Mouse (Mus musculus) natural killer cell, adult 2 months (primary cell): ENCODE measurements around the gene Ankrd60.

Experiments
- DNase-seq, 2 experiments: peaks; one replicate each; pipeline ENCODE4 v3.0.0; 2022; ENCODE audit warnings: low spot score in 2 of 2

Ankrd60 gene

DNA sequence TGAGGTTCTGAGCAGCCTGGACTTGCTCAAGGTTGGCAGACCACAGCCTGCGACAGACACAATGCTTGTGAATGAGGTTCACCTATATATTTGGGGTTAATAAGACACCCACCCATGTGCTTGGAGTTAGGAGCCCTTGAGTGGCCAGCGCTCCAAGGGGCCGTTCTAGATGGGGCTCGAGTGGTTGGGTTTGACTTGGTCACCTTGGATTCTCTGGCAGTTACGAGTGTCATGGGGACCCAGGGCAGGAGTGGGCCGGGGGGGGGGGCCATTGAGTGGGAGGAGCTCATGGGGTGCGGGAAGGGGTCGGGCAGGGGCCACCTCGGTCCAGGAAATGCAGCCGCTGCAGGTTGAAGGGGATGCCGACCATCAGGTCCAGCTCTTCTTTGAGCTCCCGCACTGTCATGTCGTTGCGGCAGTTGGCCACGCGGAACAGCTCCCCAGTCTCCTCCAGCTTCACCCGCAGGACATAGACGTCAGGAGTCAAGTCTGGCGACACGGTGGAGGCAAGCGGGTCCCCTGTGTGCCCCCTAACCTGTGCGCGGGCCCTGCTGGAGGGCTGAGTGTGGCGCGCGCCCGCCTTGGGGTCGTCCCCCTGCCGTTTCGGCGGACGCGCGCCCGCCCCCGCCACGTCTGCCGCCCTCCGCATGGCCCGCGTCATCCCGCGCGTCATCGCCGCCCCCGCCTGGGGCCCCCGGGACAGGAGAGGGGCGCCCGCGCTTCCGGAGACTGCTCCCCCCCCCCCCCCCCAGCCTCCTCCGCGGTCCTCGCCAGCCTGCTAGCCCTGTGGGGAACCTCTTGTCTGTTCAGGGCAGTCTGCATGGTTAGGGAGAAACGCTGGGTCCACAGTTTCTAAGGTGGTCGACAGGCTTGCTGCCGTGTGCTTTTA, at the start of gene Ankrd60:
Gene Ankrd60 (minus strand): TSS at position 697 of the 889 bp plus-strand sequence.
- peak; percentile 68 to 84 for DNase-seq

DNA sequence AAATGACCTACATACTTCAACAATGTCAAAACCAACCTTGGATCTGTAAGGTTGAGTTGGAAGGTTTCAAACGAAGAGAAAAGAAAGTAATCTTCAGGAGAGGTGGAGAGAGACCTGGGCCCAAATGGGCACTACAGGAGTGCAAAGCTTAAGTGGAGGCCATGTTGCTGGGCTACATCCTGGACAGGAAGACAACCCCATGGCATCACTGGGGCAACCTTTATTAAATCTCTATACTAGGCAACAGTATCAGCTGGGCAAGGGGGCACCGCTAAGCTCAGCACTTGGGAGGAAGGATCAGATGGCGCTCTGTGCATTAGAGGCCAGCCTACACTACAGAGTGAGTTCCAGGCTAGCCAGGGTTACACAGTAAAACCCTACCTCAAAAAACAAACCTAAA, 47.6 kb upstream of the Ankrd60 start:
- DNase-seq = no peak

GRCm38 (mm10) chr2:173624667-173625066, 46.5 kb upstream of the Ankrd60 start:
- DNase-seq = no peak

DNA sequence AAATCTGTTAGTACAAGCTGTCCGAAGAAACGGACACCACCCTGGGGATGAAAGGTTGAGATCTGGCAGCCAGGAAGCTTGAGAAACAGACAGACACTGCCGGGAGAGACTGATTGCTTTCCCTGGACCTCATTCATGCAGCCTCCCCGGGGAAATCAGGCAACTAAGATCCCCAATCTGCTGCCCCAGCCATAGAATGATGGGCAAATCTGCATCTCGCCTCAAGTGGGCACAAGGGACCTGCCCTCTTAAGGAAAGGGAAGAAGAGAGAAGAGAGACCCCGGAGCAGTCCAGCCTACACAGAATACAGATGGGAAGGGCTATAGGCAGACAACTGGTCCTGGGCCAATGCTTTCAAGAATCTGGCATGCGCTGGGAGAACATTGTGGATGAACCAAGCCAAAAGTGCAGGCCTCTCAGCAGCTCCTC, 44.0 kb upstream of the Ankrd60 start:
- no peak for DNase-seq

DNA sequence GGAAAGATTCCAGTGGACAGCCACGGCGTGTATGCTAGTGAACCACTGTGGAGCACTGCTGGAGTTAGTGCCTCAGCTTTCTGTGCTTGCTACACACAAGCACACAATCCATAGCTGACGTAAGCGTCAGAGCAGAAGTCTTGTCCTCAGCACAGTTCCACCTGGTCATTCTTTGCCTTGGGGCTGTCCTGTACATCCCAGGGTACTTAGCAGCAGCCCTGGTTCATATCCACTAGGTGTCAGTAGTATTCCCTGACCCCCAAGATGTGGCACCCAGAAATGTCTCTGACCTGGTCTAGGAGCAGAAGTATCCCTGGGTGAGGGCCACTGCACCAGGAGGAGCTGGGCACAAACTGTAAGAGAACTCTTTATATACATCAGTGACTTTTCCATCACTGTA, 42.5 kb upstream of the Ankrd60 start:
- no peak for DNase-seq

GRCm38 (mm10) chr2:173619132-173619531, 41.0 kb upstream of the Ankrd60 start:
- no peak for DNase-seq

DNA sequence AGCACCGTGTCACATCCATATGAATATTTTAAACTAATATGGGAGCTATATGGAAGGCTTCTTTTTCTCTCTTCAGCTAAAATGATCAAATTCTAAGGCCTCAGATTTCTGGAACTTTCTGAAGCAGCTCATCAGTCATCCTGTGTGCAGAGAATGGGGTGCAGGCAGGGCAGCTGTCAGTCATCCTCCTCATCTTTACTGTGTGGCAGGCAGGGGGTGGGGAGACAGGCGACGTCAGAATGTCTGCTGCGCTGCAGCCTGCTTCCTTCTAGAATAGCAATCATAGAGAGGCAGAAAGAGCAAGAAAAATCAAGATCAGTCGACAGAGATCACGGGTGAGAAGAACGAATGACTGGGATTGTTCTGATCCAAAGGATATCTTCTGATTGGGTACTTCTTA, 38.0 kb upstream of the Ankrd60 start:
- no peak for DNase-seq

GRCm38 (mm10) chr2:173615378-173616081, 37.4 kb upstream of the Ankrd60 start:
- no peak for DNase-seq

GRCm38 (mm10) chr2:173608020-173608958, 30.1 kb upstream of the Ankrd60 start:
- no peak for DNase-seq

DNA sequence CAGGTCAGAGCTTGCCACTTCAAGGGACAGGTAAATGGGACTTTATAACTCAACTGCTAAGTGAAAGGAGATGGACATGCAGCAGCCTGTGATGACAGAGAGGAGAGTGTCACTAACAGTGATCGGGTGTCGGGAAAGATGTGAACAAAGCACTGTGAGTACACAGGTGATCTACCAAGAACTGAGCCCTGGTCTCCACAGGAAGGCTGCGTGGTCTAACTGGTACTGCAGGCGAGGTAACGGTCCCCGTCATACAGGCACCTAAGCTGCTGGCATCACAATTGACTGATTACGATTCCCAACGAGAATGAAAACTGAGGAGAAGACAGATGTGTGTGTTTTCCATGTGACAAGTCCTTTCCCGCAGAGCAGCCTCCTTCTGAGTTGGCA, 28.2 kb upstream of the Ankrd60 start:
- DNase-seq = no peak

DNA sequence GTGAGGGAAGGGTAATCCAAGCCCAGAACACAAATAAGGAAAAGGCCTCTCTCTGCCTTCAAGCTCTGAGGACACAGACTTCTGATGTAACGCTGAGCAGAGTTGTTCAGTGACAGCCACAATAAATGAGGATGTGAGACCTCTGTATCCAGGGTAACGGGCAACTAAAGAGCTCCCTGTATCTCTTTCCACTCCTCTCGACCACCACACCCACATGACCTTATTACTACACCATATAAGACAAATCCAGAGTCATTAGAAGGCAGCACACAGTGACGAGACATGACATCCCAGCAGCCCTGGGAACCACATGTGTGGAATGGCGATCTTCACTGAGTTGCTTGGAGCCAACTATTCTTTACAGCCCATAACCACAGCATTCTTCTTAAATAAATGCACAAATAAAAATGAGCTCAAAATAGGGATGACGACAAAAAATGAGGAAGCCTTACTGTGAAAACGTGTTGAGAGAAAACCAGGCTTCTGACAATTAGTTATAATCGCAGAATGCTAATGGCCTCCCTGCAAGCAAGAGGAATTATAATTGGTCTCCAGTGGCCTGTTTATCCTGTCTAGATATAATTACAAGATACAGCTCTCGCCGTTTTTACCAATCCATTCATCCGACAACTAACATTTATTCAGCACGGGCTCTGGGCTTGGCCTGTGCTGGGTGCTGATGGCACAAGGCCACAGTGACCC, 27.7 kb upstream of the Ankrd60 start:
- DNase-seq = no peak

DNA sequence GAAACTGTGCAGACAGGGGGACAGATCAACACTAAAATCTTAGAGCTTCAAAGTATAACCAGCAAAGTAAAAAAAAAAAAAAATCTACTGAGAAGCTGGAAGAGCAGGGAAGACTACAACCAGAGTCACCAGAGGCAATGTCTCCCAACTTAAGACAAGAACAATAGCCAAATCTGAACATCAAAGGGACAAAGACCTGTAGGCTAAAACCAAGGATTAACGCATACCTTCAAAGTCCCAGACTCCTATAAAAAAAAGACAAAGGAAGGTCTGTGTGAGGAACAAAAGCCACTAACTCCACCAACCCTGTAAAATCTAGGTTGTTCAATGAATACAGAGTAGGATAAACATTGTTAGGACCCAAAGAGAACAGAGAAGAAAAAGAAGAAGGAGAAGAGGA, 23.7 kb upstream of the Ankrd60 start:
- DNase-seq = no peak

DNA sequence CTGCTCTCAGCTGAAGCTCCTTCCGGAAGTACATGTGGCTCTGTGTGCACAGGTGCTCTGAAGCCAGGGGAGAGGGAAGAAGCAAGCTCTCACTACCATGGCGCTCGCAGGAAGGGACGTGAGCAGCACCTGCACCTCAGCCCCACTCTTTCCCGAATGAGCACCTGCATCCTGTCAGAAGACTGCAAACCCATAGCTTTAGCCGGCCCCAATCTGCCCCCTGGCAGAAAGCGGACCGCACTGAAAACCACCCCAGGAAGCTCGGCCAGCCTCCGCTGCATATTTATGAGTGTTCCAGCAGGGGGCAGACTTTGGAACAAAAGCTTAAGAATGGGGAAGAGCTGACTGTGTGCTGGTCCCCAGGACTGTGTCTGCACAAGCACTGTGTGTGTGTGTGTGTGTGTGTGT, 17.2 kb upstream of the Ankrd60 start:
- peak in 1 of 2 experiments; percentile 21 for DNase-seq

- DNase-seq = no peak
Measured at GRCm38 (mm10) chr2:173594313-173595063, 16.3 kb upstream of the Ankrd60 start.

GRCm38 (mm10) chr2:173593841-173594240, 15.7 kb upstream of the Ankrd60 start:
- DNase-seq = no peak

DNA sequence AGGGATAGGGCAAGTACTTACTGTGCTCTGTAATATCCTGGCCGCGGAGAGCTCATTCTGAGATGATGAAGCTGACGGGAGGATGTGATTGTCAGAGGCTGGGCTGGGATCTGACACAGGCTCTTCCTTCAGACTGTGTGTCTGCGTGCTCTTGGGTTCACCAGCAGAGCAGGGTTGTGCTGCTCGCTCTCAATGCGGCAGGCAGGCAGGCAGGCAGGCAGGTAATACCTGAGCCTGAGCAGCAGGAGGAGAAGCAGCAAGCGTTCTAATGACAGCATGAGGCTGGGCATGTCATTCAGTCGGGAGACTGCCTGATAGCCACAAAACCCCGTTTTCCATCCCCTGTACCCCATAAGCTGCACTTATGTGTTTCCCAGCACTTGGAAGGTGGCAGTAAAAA, 14.6 kb upstream of the Ankrd60 start:
- DNase-seq = no peak

GRCm38 (mm10) chr2:173587411-173587810, 9.2 kb upstream of the Ankrd60 start:
- no peak for DNase-seq

DNA sequence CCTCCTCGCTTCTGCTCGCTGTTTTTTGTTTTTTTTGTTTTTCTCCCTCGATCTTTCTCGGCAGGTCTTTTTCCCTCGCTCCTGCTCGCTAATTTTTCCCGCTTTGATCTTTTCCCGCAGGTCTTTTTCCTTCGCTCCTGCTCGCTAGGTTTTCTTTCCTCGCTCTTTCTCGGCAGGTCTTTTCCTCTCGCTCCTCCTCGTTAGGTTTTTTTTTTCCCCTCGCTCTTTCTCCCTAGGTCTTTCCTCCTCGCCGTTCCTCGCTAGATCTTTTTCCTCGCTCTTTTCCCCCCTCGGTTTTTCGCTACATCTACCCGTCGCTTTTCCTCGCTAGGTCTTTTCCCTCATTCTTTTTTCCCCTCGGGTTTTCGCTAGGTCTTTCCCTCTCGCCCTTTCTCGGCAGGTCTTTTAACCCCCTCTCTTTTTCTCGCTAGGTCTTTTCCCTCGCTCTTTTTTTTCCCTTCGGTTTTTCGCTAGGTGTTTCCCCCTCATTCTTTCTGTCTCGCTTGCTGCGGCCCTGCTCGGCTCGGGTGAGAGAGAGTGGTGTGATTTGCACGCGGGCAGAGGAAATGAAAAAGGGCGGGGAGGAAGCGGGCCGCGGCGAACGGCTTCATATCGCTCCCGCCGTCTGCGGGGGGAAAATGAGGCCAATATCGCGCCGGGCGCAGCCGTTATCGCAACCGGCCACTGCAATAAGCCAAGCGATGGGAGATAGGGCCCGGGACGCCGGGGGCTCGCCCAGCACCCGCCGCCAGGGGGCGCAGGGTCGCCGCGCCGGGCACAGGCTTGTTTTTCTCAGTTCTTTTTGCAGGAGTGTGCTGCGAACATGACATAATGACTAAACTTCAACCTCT, 8.2 kb upstream of the Ankrd60 start:
- peak; percentile 61 to 72 for DNase-seq

DNA sequence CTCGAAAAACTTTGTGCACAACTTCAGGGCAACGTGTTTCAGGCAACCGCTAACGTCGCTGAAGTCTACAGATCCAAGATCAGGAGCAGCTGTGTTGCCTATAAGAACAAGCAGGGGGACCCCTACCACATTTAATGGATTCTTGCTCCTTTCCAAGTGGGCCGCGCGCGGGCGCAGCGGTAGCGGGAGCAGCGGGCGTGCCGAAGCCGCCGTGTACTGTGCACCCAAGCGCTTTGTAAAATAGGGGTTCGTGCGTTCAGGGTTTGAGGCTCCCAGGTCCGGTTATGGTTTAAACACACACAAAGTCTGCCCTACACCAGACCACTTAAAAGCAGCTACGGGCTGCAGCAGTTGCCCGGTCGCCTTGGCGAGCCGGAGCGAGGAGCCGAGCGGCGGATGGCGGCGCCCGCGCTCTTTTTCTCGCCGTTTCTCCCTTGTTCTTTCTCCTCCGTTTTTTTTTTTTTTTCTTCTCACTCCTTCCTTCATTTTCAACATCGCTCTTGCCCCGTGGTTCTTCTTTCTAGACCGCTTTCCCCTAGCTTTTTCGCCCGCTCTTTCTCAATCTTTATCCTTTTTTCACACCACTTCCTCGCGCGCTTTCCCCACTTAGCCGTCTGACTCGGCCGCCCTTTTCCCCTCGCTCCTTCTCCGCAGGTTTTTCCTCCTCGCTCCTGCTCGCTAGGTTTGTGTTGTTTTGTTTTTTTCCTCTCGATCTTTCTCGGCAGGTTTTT, 7.4 kb upstream of the Ankrd60 start:
- DNase-seq = peak in 1 of 2 experiments; percentile 21
